Mouse (Mus musculus) embryo, embryonic 10 days (tissue): ENCODE measurements around the gene Carmil1.

Experiments
- DNase-seq: peaks from one replicate; pipeline ENCODE4 v3.0.0-alpha.2; 2015; ENCODE audit warnings: low spot score

Gene Carmil1

DNA sequence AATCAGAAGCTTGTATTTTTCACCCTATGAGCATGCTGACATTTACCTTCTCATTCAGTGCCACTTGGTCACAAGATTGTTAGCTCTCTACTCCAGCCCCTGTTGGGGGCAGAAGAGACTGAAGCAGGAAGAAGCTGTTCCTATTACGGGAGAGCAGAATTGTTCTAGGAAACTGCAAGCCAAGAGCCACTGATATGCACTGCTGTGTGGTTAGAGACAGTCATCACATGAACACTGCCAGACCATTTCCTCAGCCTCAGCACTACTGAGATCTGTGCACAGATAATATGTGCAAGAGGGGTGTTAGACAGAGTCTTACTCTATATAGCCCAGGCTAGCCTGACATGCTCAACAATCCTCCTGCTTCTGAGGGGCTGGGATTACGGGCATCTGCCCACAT is 69.4 kb downstream of the Carmil1 start:
- DNase-seq = no peak

DNA sequence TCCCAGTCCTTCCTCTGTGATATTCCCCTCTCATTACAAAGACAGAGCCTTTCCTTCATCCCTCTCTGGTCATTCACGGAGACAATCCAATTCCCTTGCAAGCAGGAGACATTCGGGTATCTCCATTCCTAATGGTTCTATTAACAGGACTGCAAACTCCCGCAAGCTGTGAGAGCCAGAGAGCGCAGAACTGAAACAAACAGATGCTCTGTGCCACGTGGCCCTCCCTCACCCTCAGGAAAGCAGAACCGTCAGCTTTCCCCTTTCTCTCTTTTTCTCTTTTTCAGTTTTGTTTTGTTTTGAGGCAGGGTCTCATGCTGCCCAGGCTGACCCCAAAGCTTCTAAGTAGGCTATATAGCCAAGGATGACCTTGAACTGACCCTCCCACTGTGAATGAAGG is 74.5 kb downstream of the Carmil1 start:
- DNase-seq = no peak

GRCm38 (mm10) chr13:24202314-24202713 is 78.3 kb downstream of the Carmil1 start:
- no peak for DNase-seq

GRCm38 (mm10) chr13:24199861-24200543 is 80.6 kb downstream of the Carmil1 start:
- no peak for DNase-seq

- DNase-seq = no peak
Measured at GRCm38 (mm10) chr13:24198396-24198924, 82.1 kb downstream of the Carmil1 start.

DNA sequence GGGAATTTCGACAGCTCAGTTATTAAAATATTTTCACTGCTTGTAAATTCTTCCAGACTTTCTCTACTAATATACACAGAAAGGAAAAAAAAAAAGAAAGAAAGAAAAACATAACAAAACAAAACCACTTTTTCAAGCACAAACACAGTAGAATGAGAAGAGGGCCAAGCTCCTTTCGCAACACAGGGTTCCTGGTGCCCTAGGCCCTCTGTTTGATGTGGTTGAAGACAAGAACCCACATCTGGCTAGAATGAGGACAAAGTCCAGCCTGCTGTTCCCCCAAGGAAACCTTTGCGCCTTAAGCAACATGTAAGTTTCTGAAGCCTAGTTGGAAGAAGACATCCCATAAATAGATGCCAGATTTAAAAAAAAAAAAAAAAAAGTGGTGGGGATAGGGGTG is 85.2 kb downstream of the Carmil1 start:
- DNase-seq = no peak

DNA sequence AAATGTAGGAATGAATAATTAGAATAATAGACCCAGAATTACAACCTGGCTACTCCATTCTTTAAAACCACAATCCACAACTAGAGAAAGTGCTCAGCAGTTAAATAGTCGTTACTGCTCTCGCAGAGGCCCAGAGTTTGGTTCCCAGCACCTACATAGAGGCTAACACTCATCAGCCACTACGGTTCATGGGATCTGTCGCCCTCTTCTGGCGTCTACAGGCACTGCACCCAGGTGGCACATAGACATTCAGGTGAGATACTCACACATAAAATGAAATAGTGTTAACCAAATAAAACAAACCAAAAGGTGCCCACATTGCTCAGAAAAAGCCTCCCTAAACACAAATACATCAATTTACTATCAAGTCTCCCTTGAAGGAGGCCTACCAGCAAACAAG is 86.6 kb downstream of the Carmil1 start:
- DNase-seq = no peak

- no peak for DNase-seq
Measured at GRCm38 (mm10) chr13:24190875-24191663, 89.5 kb downstream of the Carmil1 start.

GRCm38 (mm10) chr13:24187026-24187425 is 93.6 kb downstream of the Carmil1 start:
- DNase-seq = no peak

GRCm38 (mm10) chr13:24185641-24186040 is 95.0 kb downstream of the Carmil1 start:
- DNase-seq = no peak

- peak; percentile 41 for DNase-seq
Measured at GRCm38 (mm10) chr13:24182878-24183277, 97.7 kb downstream of the Carmil1 start.

DNA sequence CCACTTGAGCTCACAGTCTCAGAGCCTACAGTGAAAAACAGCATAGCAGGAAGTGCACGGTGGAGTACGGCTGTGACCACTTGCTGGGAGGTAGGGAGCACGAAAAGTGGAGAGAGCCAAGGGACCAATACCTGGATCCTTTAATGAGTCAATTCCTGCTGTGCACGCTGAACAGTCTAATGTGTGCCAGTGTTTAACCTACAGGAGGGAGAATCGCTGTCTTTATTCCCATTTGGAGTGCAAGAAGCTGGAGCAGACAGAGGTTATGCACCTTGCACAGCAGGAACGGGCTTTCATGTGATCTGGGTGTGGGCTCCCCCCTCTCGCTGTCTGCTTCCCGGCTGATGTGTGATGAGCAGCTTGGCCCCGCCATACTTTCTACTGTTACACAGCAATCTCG is 101.1 kb downstream of the Carmil1 start:
- no peak for DNase-seq

DNA sequence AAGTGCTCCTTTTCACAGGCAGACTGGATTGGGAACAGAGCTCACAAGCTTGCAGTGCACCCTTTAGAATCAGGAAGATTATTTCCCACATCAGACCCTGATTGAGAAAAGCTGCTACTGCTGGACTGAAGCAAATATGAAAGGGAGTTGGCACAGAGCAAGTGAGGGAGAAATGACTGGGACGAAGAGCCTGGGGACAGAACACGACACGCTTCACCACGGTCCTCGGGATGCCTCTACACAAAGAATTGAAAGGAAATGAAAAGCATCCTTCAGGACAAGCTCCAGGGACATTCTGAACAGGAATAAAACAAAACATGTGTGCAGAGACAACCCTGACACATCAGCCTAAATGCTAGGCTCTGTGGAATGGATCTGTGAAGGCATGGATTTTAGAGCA is 103.0 kb downstream of the Carmil1 start:
- DNase-seq = no peak

DNA sequence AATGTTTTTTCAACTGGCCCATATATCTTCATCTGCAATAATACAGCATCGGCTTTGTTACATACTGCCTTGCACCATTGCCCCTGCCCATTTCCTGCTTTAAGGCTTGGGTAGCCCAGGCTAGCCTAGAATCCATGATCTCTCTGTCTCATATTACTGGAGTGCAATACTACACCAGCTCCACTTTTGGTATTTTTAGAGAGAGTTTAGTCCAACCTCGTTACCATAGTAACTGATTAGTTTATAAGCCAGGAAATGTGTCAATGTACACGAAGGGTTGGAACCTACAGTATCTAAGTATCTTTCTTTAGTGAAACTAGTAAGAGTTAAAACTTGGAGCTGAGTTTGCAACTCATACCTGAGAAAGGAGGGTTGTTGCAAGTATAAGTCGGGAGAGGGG is 103.8 kb downstream of the Carmil1 start:
- no peak for DNase-seq

DNA sequence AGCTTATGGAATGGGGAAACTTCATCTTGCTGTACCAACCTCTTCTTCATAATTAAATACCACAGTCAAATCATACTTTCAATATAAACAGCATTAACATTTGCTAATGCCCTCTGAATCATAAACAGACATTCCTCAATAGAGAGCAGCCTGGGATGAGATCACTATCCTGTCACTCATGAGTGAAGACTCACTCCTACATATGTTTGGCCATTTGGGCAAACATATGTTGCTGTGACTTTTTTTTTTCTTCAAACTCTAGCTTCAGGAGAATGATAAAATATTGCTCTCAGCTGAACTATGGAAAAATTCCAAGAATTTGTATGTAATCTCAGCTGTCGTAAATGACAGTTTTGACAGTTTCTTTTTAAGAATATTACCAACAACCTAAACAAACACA is 110.9 kb downstream of the Carmil1 start:
- DNase-seq = no peak

DNA sequence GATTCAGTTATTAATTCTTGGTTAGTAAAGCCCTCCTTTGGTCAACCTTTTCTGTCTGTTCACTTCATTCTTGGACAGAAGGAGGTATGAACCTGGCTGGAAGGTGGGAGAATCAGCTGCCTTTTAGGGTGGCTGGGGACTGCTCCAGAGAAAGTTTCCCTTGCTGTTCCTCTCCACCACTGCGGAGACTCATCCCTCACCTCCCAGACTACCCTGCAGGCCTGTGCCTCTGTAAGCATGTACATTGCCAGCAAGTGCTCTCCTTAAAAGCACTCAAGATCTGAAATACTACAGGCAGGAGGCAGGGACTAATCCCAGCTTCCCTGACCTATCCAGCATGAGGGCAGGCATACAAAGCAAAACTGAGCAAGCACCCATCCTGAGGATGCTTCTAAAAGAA is 117.2 kb downstream of the Carmil1 start:
- DNase-seq = no peak

- DNase-seq = no peak
Measured at GRCm38 (mm10) chr13:24161105-24161504, 119.5 kb downstream of the Carmil1 start.

- DNase-seq = no peak
Measured at GRCm38 (mm10) chr13:24159972-24160371, 120.6 kb downstream of the Carmil1 start.

DNA sequence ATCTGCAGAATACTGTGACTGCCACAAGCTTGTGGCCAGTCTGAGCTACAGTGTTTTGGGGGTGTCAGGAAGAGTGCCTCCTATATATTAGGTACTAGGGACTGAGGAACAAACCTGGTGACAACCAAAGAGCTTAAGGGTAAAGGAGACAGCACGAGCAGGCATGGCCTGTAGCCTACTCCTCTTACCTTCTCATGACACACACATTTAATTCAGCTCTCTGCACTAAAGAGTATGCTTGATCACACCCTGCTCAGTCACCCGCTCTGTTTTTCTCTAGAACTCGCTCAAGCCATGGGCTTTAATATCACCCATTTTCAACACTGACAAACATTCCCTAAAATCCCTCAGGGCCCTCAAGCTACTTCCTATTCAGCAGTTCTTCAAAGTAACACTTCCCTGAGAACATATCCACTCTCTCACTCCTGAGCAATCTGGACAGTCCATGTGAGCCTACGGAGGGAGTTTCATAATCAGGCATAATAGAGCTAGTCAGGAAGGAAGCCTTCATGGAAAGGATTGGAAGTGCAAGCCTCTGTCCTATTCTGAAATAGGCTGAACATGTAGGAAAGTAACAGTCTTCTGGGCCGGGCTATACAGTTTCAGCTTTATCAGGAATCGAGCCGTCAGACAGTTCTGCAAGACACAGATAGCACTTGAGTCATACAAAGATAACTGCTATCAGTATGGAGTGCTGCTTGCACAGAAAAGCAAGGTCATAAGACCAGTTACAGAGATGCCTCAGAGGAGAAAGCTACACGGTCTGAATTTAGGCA is 121.2 kb downstream of the Carmil1 start:
- no peak for DNase-seq

DNA sequence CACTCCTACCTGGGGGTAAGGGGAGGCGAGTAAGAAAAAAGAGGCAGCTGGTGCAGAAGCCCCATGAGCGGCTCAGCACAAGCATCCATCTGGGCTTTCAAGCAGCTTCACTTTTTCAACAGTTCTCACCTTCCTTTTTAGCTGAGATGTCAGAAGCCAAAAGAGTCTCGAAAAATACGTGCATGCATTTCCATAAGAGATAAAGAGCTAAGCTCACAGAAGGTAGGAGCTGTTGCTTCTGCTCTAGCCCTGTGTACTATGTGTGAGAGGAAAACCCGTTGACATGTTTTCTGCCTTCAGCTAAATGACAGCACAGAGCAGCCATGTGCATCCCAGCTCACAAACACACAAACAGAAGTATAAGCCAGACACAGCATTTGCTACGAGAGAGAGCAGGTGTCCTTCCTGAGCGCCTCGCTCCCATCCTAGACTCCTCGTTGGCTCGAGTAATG is 123.0 kb downstream of the Carmil1 start:
- no peak for DNase-seq

DNA sequence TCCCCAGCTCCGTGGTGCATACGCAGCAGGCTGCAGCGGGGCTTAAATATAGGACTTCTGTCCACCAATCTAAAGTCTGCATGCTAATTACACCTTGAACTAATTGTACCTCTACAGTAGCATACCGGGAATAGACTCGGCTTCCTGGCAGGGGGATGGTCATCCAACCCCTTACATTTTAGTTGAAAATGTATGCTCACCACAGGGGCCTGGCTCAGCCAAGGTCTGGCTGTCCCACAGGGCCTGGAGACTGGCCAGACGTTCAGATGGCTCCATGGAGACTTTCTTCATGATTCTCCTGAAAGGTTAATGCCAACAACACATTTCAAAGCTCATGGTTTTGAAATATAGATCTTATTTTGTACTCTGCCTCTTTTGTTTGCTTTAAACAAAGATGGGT is 125.4 kb downstream of the Carmil1 start:
- DNase-seq = no peak

DNA sequence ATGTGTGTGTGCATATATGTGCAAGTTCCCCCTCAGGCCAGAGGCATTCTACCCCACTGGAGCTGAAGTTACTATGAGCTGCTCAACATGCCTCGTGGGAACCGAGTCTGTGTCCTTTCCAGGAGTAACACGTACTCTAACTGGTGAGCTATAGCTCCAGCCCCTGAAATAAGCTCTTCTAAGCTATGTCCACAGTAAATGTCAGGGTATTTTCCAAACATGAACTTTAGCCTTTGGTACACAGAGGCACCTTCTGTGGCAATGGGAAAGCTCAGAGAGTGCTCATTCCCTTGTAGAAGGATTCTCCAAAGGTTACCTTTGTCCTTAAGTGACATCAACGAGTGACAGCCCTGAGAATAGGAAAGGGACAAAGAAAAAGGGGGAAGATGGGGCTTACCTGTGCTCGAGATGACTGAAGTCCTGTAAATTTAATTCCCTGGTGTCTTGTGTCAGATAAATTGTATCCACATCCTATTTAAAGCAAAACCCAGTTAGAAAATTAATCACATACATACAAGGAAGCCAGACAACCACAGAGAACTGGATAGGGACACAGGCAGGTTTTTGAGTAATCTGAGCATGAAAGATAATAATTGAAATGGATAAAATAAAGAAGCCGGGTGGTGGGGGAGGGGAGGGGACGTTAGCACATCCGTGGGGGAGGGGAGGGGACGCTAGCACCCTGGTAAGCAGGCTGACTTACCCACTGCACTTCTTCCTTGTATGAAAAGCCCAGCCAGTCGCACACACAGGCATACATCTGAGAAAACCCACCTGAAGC is 126.1 kb downstream of the Carmil1 start:
- no peak for DNase-seq
